In the genomic region with DNA sequence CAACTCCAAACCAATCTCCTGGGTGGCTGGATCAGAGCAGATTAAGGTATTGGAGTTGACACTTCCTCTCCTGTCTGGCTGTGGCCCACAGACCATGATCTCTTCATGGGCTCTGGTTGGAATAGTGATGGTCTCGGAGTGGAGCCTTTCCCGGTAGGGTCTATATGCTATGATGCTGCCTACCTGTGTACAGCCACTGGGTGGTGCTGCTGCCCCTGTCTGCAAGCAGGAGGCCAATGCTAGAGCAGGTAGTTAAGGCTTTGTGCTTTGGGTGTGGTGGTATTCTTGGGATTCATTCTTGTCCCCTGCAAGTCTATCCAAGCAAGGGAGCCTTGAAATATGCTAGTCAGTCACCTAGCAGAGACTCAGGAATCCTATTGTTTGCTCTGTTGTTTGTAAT, we compare ENCODE assay signal across 8 mouse cellular contexts. TPM values are rescaled to one million over a fixed set of nuclear protein-coding genes. Genes with fewer than 3 reads are reported as not detected.
DNase-seq lines count a peak whose midpoint lies in the region; ATAC-seq and TF ChIP-seq lines count a peak whose summit lies in the region.

No protein-coding gene starts in this region.

- H3K9me3 ChIP-seq in hindbrain, embryonic 10.5 days, result no peaks in the 10 kb centered on the region
- no peaks in the 10 kb centered on the region for H3K9me3 ChIP-seq in hindbrain, embryonic 12.5 days (replicated peaks)
- H3K9me3 ChIP-seq in limb, embryonic 11.5 days (ENCODE audit: control insufficient read depth, low read length), result no peaks in the 10 kb centered on the region

- CTCF ChIA-PET in Patski (lab: Charles Lee), result interaction anchor here (0.6 to 1.0 kb wide), 4 partner anchors 9 to 172 kb away, joined by 3 read pairs; no protein-coding TSS in a partner anchor

- no peaks in the 10 kb centered on the region for H3K27me3 ChIP-seq in hindbrain, embryonic 10.5 days (ENCODE audit: insufficient read depth, poor library complexity, severe bottlenecking)
- H3K27me3 ChIP-seq in hindbrain, embryonic 12.5 days, result no peaks in the 10 kb centered on the region
- H3K27me3 ChIP-seq in Patski, result no peaks in the 10 kb centered on the region
- H3K27me3 ChIP-seq in limb, embryonic 11.5 days (ENCODE audit: control insufficient read depth, insufficient read depth, low read length), result no peaks in the 10 kb centered on the region

- no peak overlapping the region for H3K4me3 ChIP-seq in hindbrain, embryonic 10.5 days
- no peak overlapping the region for H3K4me3 ChIP-seq in hindbrain, embryonic 12.5 days
- H3K4me3 ChIP-seq in limb, embryonic 11.5 days (ENCODE audit: low read depth, low read length), result no peak overlapping the region

- no peaks in the 10 kb centered on the region for H3K4me1 ChIP-seq in hindbrain, embryonic 10.5 days (replicated peaks)
- H3K4me1 ChIP-seq in hindbrain, embryonic 12.5 days, result no peaks in the 10 kb centered on the region
- no peaks in the 10 kb centered on the region for H3K4me1 ChIP-seq in limb, embryonic 11.5 days (ENCODE audit: control insufficient read depth, insufficient read depth, low read length)

- no peaks in the 10 kb centered on the region for H3K36me3 ChIP-seq in hindbrain, embryonic 10.5 days
- H3K36me3 ChIP-seq in hindbrain, embryonic 12.5 days, result no peaks in the 10 kb centered on the region
- no peaks in the 10 kb centered on the region for H3K36me3 ChIP-seq in limb, embryonic 11.5 days (ENCODE audit: control insufficient read depth, insufficient read depth, low read length)

- WGBS in hindbrain, embryonic 10.5 days, result 41% methylated on average over 2 of the region's 2 CpGs
- 57% methylated on average over 2 of the region's 2 CpGs for WGBS in hindbrain, embryonic 12.5 days
- 33% methylated on average over 2 of the region's 2 CpGs for WGBS in limb, embryonic 11.5 days

- peak; percentile 92 for TF ChIP-seq CTCF in Patski (IDR thresholded peaks at IDR 0.05)

- POLR2A ChIA-PET in Patski (lab: Charles Lee), result no interaction called here

- DNase-seq in hindbrain, embryonic 10.5 days (ENCODE audit: low spot score), result peak; percentile 34
- DNase-seq in Patski (ENCODE audit: low read depth, low spot score), result no peak
- DNase-seq in embryo, embryonic 10 days (ENCODE audit: low spot score), result peak; percentile 65
- DNase-seq in kidney, adult 11 months, result peak; percentile 62
- DNase-seq in limb, embryonic 11.5 days (ENCODE audit: low spot score), result peak; percentile 55
- peak; percentile 22 for DNase-seq in retina, embryonic 14.5 days (ENCODE audit: low spot score)
- DNase-seq in thymus, postnatal 4 days, result peak; percentile 88

- in situ Hi-C loops in Patski (cut with MboI; ENCODE audit: low pct_unique_long_range_greater_than_20kb), result loop anchor here (5.0 to 10.0 kb wide), 2 partner anchors 114 to 203 kb away; no protein-coding TSS in a partner anchor

- H3K4me2 ChIP-seq in hindbrain, embryonic 12.5 days (replicated peaks), result no peak overlapping the region
- H3K4me2 ChIP-seq in limb, embryonic 11.5 days (ENCODE audit: low read depth, severe bottlenecking), result no peak overlapping the region

- ATAC-seq in hindbrain, embryonic 12.5 days (ENCODE audit: low FRiP score), result no peak
- peak; percentile 65 for ATAC-seq in Patski
- ATAC-seq in limb, embryonic 11.5 days (ENCODE audit: insufficient number of reproducible peaks, low FRiP score, low TSS enrichment, low read depth), result no peak

- no peak overlapping the region for H3K9ac ChIP-seq in hindbrain, embryonic 12.5 days
- no peak overlapping the region for H3K9ac ChIP-seq in limb, embryonic 11.5 days (ENCODE audit: low read length)

- no peak overlapping the region for H3K27ac ChIP-seq in hindbrain, embryonic 10.5 days
- H3K27ac ChIP-seq in hindbrain, embryonic 12.5 days, result no peak overlapping the region
- H3K27ac ChIP-seq in limb, embryonic 11.5 days (replicated peaks; ENCODE audit: low read depth, low read length), result no peak overlapping the region

RNA-seq across cellular contexts. Expression of a gene that starts 0.7 kb away (rescaled TPM):
- polyA plus RNA-seq in hindbrain, embryonic 10.5 days (2016; fragmentation: Nextera tagmentation; extraction: Ambion mirVana), result 0.37 and 0.46 TPM in 2 replicates
- 0.36 and 0.52 TPM in 2 replicates for polyA plus RNA-seq in hindbrain, embryonic 12.5 days (2016; fragmentation: Nextera tagmentation; extraction: Ambion mirVana)
- polyA plus RNA-seq in Patski (2021), result 0.17 TPM
- polyA plus RNA-seq in limb, embryonic 11.5 days (2014; fragmentation: Nextera tagmentation; extraction: Ambion mirVana), result 0.60 and 0.79 TPM in 2 replicates

RNA-seq across cellular contexts. Expression of a gene that starts 6.7 kb away (rescaled TPM):
- 1.5 and 1.8 TPM in 2 replicates for polyA plus RNA-seq in hindbrain, embryonic 10.5 days (2016; fragmentation: Nextera tagmentation; extraction: Ambion mirVana)
- 2.6 and 3.6 TPM in 2 replicates for polyA plus RNA-seq in hindbrain, embryonic 12.5 days (2016; fragmentation: Nextera tagmentation; extraction: Ambion mirVana)
- not detected for polyA plus RNA-seq in Patski (2021)
- 1.2 and 1.5 TPM in 2 replicates for polyA plus RNA-seq in limb, embryonic 11.5 days (2014; fragmentation: Nextera tagmentation; extraction: Ambion mirVana)

RNA-seq across cellular contexts. Expression of a gene that starts 40.3 kb away (rescaled TPM):
- 13.8 and 17.7 TPM in 2 replicates for polyA plus RNA-seq in hindbrain, embryonic 10.5 days (2016; fragmentation: Nextera tagmentation; extraction: Ambion mirVana)
- polyA plus RNA-seq in hindbrain, embryonic 12.5 days (2016; fragmentation: Nextera tagmentation; extraction: Ambion mirVana), result 15.7 TPM in 2 replicates
- polyA plus RNA-seq in Patski (2021), result 7.3 TPM
- 15.5 and 17.8 TPM in 2 replicates for polyA plus RNA-seq in limb, embryonic 11.5 days (2014; fragmentation: Nextera tagmentation; extraction: Ambion mirVana)

RNA-seq across cellular contexts. Expression of a gene that starts 55.3 kb away (rescaled TPM):
- 3.7 and 4.9 TPM in 2 replicates for polyA plus RNA-seq in hindbrain, embryonic 10.5 days (2016; fragmentation: Nextera tagmentation; extraction: Ambion mirVana)
- polyA plus RNA-seq in hindbrain, embryonic 12.5 days (2016; fragmentation: Nextera tagmentation; extraction: Ambion mirVana), result 3.0 and 3.5 TPM in 2 replicates
- 2.2 TPM for polyA plus RNA-seq in Patski (2021)
- 8.2 and 11.5 TPM in 2 replicates for polyA plus RNA-seq in limb, embryonic 11.5 days (2014; fragmentation: Nextera tagmentation; extraction: Ambion mirVana)

RNA-seq across cellular contexts. Expression of a gene that starts 55.7 kb away (rescaled TPM):
- polyA plus RNA-seq in hindbrain, embryonic 10.5 days (2016; fragmentation: Nextera tagmentation; extraction: Ambion mirVana), result not detected in 2 replicates
- 0.17 and 0.21 TPM in 2 replicates for polyA plus RNA-seq in hindbrain, embryonic 12.5 days (2016; fragmentation: Nextera tagmentation; extraction: Ambion mirVana)
- polyA plus RNA-seq in Patski (2021), result 0.19 TPM
- polyA plus RNA-seq in limb, embryonic 11.5 days (2014; fragmentation: Nextera tagmentation; extraction: Ambion mirVana), result 0.16 and 0.23 TPM in 2 replicates
